Mouse (Mus musculus): Measurements from ENCODE around the gene Zfp91. TPM values are rescaled to one million over a fixed set of nuclear protein-coding genes. Genes with fewer than 3 reads are reported as not detected.
"Not testable (repeated sequence)": the region's sequence is repeated elsewhere in the genome, so short reads cannot be mapped to it uniquely, and the experiment has no call there.

The Zfp91 gene
- polyA plus RNA-seq, 1 experiment from 2014 or later = 11.5 TPM

DNA sequence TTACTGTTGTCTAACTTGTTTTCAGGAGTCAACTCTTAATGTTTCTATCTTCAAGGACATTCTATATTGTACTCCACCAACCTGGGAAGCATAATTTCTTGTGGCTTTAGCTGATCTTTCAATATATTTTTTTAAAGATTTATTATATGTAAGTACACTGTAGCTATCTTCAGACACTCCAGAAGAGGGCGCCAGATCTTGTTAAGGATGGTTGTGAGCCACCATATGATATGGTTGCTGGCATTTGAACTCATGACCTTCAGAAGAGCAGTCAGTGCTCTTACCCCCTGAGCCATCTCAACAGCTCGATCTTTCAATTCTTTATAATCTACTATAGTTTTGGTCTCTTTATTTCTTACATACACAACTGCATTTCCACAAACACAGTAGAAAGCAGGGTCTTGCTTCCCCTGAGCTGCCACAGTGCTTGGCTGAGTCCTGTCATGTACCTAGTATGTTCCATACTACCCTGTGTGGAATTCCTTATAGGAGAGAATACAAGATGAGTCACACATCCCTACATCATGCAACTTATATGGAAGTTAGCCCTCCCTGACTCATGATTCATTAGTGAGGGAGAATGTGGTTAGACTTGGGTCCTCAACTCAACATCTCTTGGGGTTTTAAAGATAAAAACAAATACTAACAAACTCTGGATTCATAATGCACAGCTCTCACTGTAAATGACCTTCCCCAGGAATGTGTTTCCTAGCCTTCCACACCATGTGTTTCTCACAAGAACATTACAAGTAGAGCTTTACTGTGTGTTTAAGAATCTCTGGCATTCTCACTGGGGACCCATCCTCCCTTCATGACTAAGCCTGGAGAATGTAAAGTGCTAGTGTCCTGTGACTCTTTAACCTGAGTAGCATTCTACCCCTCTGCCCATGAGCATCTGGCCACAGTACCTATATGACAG is 33.5 kb downstream of the Zfp91 start:
- H3K4me2 ChIP-seq (ENCODE audit: low read depth, low read length) = no peak overlapping the region
- H3K4me1 ChIP-seq (replicated peaks; ENCODE audit: control insufficient read depth, insufficient read depth, low read length) = no peaks in the 10 kb centered on the region
- no peak overlapping the region for H3K27ac ChIP-seq (ENCODE audit: low read length)
- 56% methylated on average over 2 of the region's 2 CpGs for WGBS
- H3K9ac ChIP-seq (ENCODE audit: low read length) = no peak overlapping the region
- H3K27me3 ChIP-seq (ENCODE audit: control insufficient read depth, insufficient read depth, low read depth, low read length) = no peaks in the 10 kb centered on the region
- no peak overlapping the region for H3K4me3 ChIP-seq (ENCODE audit: low read length)
- ATAC-seq (ENCODE audit: low read depth) = no peak
- H3K36me3 ChIP-seq (ENCODE audit: control insufficient read depth, insufficient read depth, low read length) = peaks cover 14% of the 10 kb centered on the region
- no peaks in the 10 kb centered on the region for H3K9me3 ChIP-seq (ENCODE audit: control insufficient read depth, low read length)

DNA sequence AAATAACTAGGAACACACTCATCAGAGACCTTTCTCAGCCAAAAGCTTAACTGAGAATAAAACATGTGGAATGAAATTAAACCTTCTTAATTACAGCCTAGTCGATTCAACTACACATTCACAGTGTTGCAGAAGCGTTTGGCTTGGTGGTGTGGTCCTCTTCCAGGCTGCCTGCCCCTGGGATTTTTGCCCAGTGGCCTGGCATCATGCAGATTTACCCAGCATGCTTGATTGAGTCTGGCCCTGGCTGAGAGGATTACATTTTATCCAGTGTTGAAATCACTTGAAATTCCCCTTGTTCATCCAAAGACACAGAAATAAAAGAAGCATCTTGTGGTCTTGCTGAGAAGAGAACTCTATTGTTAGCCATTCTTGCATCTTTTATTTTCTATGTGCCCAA is 36.3 kb downstream of the Zfp91 start:
- 76% methylated on average over 2 of the region's 2 CpGs for WGBS
- H3K27me3 ChIP-seq (ENCODE audit: control insufficient read depth, insufficient read depth, low read depth, low read length) = no peaks in the 10 kb centered on the region
- H3K27ac ChIP-seq (ENCODE audit: low read length) = no peak overlapping the region
- no peak overlapping the region for H3K4me3 ChIP-seq (ENCODE audit: low read length)
- H3K4me2 ChIP-seq (ENCODE audit: low read depth, low read length) = no peak overlapping the region
- H3K9ac ChIP-seq (ENCODE audit: low read length) = no peak overlapping the region
- H3K9me3 ChIP-seq (ENCODE audit: control insufficient read depth, low read length) = no peaks in the 10 kb centered on the region
- ATAC-seq (ENCODE audit: low read depth) = no peak
- no peaks in the 10 kb centered on the region for H3K4me1 ChIP-seq (replicated peaks; ENCODE audit: control insufficient read depth, insufficient read depth, low read length)
- H3K36me3 ChIP-seq (ENCODE audit: control insufficient read depth, insufficient read depth, low read length) = peaks cover 8% of the 10 kb centered on the region

DNA sequence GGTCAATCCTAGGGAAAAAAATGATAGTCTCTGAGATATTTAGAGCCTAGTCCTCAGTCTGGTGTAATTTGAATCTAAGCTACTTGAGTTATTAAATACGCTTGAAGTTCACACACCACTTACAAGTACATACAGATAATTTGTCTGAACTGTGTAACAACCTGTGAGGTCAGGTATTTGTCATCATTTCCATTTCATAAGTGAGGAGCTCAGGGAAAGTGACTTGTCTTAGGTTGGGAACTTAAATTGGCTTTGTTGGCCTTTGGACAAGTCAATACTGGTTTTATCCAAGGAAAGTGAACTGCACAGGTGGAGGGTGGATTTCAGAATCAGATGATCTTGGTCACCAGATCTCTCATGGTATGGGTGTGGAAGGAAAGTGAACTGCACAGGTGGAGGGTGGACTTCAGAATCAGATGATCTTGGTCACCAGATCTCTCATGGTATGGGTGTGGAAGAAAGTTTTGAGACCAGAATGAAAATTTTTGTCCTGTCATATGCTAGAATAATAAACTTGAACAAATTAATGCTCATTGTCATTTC is 36.9 kb downstream of the Zfp91 start:
- H3K27ac ChIP-seq (ENCODE audit: low read length) = no peak overlapping the region
- H3K4me3 ChIP-seq (ENCODE audit: low read length) = no peak overlapping the region
- H3K4me2 ChIP-seq (ENCODE audit: low read depth, low read length) = no peak overlapping the region
- peaks cover 3% of the 10 kb centered on the region for H3K36me3 ChIP-seq (ENCODE audit: control insufficient read depth, insufficient read depth, low read length)
- H3K27me3 ChIP-seq (ENCODE audit: control insufficient read depth, insufficient read depth, low read depth, low read length) = no peaks in the 10 kb centered on the region
- no peak overlapping the region for H3K9ac ChIP-seq (ENCODE audit: low read length)
- no peak for ATAC-seq (ENCODE audit: low read depth)
- no peaks in the 10 kb centered on the region for H3K4me1 ChIP-seq (replicated peaks; ENCODE audit: control insufficient read depth, insufficient read depth, low read length)
- 71% methylated on average over 1 of the region's 1 CpGs for WGBS
- no peaks in the 10 kb centered on the region for H3K9me3 ChIP-seq (ENCODE audit: control insufficient read depth, low read length)

DNA sequence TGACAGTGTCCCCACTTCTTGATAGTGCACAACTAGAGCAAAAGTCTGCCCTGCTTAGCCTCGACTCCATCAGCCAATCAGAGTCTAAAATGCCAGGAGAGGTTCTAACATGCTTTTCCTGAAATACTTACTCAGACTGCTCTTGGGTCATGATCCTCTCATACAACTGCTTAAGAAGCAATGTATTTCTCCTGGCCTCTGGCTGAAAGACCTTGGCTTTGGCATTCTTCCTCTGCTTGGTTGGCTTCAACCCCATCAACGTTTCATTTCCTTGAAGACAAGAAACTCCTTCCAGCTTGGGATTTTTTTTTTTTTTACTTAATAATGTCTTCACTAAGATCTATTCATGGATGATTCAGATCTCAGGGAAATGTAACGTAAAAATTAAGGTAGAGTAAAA is 39.6 kb downstream of the Zfp91 start:
- Histone ChIP-seq H3K4me1 (replicated peaks; ENCODE audit: control insufficient read depth, insufficient read depth, low read length) (no peaks in the 10 kb centered on the region), H3K4me2 (ENCODE audit: low read depth, low read length) (no peak overlapping the region), H3K4me3 (ENCODE audit: low read length) (no peak overlapping the region), H3K27me3 (ENCODE audit: control insufficient read depth, insufficient read depth, low read depth, low read length) (no peaks in the 10 kb centered on the region), H3K9ac (ENCODE audit: low read length) (no peak overlapping the region), H3K36me3 (ENCODE audit: control insufficient read depth, insufficient read depth, low read length) (no peaks in the 10 kb centered on the region), H3K9me3 (ENCODE audit: control insufficient read depth, low read length) (no peaks in the 10 kb centered on the region), H3K27ac (ENCODE audit: low read length) (no peak overlapping the region)
- no peak for ATAC-seq (ENCODE audit: low read depth)
- WGBS = 67% methylated on average over 3 of the region's 3 CpGs

DNA sequence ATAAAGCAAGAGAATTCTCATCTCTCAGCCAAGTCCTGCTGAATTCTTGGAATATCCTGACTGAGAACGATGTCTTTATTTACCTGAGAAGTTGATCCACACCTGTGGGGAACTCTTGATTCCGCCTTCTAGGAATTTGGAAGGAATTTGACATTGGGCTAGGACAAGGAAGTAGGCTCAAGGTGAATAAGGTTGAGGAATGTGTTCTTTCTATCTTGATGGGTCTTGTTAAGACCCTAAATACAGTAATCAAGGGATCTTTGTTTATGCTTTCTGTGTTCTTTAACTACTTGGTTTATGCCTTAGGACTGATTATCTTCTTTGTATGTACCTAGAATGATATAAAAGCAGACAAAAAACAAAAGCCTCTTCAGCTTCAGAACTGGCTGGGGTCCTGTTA is 64.0 kb downstream of the Zfp91 start:
- H3K9me3 ChIP-seq (ENCODE audit: control insufficient read depth, low read length) = no peaks in the 10 kb centered on the region
- 51% methylated on average over 2 of the region's 2 CpGs for WGBS

DNA sequence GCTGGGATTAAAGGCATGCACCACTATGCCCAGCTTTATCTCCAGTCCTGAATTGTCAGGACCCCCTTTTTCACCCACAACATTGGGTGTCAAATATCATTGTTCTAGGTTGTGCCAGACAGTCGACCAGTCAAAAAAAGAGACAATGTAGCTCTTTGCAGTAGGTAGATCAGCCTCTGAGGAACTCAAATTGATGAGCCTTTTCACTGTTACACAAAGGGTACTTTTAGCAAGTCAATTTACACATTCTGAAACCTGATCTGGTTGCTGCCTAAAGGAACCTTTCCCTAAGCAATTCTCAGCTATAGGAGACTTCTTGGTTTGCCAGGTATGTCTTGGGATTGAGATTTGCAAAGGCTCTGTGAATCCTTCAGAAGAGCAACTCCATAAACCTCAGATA is 64.9 kb downstream of the Zfp91 start:
- H3K9ac ChIP-seq (ENCODE audit: low read length) = no peak overlapping the region
- no peak for ATAC-seq (ENCODE audit: low read depth)
- H3K9me3 ChIP-seq (ENCODE audit: control insufficient read depth, low read length) = no peaks in the 10 kb centered on the region
- H3K4me2 ChIP-seq (ENCODE audit: low read depth, low read length) = no peak overlapping the region
- no peaks in the 10 kb centered on the region for H3K36me3 ChIP-seq (ENCODE audit: control insufficient read depth, insufficient read depth, low read length)
- no peak overlapping the region for H3K27ac ChIP-seq (ENCODE audit: low read length)
- no peaks in the 10 kb centered on the region for H3K4me1 ChIP-seq (replicated peaks; ENCODE audit: control insufficient read depth, insufficient read depth, low read length)
- 56% methylated on average over 1 of the region's 1 CpGs for WGBS
- H3K27me3 ChIP-seq (ENCODE audit: control insufficient read depth, insufficient read depth, low read depth, low read length) = no peaks in the 10 kb centered on the region
- no peak overlapping the region for H3K4me3 ChIP-seq (ENCODE audit: low read length)

More for the DNA sequence above, 64.0 kb downstream of the Zfp91 start:
- no peak overlapping the region for H3K27ac ChIP-seq (ENCODE audit: low read length)
- no peak overlapping the region for H3K9ac ChIP-seq (ENCODE audit: low read length)
- ATAC-seq (ENCODE audit: low read depth) = no peak
- no peaks in the 10 kb centered on the region for H3K36me3 ChIP-seq (ENCODE audit: control insufficient read depth, insufficient read depth, low read length)
- no peaks in the 10 kb centered on the region for H3K27me3 ChIP-seq (ENCODE audit: control insufficient read depth, insufficient read depth, low read depth, low read length)
- no peak overlapping the region for H3K4me2 ChIP-seq (ENCODE audit: low read depth, low read length)
- H3K4me3 ChIP-seq (ENCODE audit: low read length) = no peak overlapping the region
- no peaks in the 10 kb centered on the region for H3K4me1 ChIP-seq (replicated peaks; ENCODE audit: control insufficient read depth, insufficient read depth, low read length)

DNA sequence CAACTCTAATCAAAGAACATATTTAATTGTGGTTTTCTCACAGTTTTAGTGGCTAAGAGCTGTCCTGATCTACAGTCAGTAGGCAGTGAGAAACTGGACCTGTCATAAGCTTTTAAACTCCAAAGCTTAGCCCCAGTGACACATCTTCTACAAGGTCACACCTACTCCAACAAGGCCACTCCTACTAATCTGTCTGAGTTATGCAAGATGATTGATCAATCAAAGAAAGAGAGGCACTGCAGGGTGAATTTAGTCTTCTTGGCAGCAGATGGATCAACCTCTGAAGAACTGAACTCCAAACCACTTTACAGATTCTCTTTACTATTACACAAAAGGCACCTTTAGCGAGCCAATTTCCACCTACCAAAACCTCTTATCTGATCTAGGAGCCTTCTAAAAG is 70.1 kb downstream of the Zfp91 start:
- H3K4me2 ChIP-seq (ENCODE audit: low read depth, low read length) = no peak overlapping the region
- no peaks in the 10 kb centered on the region for H3K4me1 ChIP-seq (replicated peaks; ENCODE audit: control insufficient read depth, insufficient read depth, low read length)
- no peak overlapping the region for H3K4me3 ChIP-seq (ENCODE audit: low read length)
- no peak overlapping the region for H3K9ac ChIP-seq (ENCODE audit: low read length)
- H3K27ac ChIP-seq (ENCODE audit: low read length) = no peak overlapping the region
- ATAC-seq (ENCODE audit: low read depth) = no peak
- no peaks in the 10 kb centered on the region for H3K9me3 ChIP-seq (ENCODE audit: control insufficient read depth, low read length)
- no peaks in the 10 kb centered on the region for H3K36me3 ChIP-seq (ENCODE audit: control insufficient read depth, insufficient read depth, low read length)
- H3K27me3 ChIP-seq (ENCODE audit: control insufficient read depth, insufficient read depth, low read depth, low read length) = no peaks in the 10 kb centered on the region
- WGBS = 64% methylated on average over 1 of the region's 1 CpGs

DNA sequence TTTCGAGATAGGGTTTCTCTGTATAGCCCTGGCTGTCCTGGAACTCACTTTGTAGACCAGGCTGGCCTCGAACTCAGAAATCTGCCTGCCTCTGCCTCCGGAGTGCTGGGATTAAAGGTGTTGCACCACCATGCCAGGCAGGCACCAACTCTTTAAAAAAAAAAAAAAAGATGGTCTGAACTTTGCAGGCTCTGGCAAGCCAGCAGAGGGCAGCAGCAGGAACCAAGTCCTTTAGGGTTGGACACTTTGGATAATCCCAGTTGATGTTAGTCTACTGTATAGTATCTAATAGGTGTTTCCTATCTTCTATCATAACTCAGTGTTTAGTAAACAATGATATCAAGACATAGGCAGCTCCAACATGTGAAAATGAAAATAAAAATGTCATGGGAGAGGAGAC is 73.6 kb downstream of the Zfp91 start:
- Histone ChIP-seq H3K9me3 (ENCODE audit: control insufficient read depth, low read length) (no peaks in the 10 kb centered on the region), H3K27me3 (ENCODE audit: control insufficient read depth, insufficient read depth, low read depth, low read length) (no peaks in the 10 kb centered on the region), H3K4me2 (ENCODE audit: low read depth, low read length) (no peak overlapping the region), H3K4me1 (replicated peaks; ENCODE audit: control insufficient read depth, insufficient read depth, low read length) (no peaks in the 10 kb centered on the region), H3K9ac (ENCODE audit: low read length) (no peak overlapping the region), H3K4me3 (ENCODE audit: low read length) (no peak overlapping the region), H3K27ac (ENCODE audit: low read length) (no peak overlapping the region), H3K36me3 (ENCODE audit: control insufficient read depth, insufficient read depth, low read length) (no peaks in the 10 kb centered on the region)
- no peak for ATAC-seq (ENCODE audit: low read depth)
- WGBS = 60% methylated on average over 2 of the region's 3 CpGs

DNA sequence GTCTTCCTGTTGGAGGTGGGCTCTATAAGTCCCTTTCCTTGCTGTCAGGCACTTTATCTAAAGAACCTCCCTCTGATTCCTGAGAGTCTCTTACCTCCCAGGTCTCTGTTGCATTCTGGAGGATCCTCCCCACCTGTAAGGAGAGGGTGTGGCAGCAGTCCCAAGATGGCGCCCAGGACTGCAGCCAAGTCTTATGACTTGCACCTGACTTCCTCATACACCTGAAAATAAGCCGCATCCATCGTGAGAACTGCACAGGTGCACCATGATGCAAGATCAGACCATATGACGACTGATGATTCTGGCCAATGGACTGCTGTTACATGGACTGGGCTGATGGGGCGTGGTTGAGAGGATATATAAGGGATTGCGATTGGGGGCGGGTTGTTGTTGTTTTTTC is 74.3 kb downstream of the Zfp91 start:
- H3K36me3 ChIP-seq (ENCODE audit: control insufficient read depth, insufficient read depth, low read length); H3K4me1 ChIP-seq (replicated peaks; ENCODE audit: control insufficient read depth, insufficient read depth, low read length); H3K27ac ChIP-seq (ENCODE audit: low read length); H3K4me3 ChIP-seq (ENCODE audit: low read length); H3K4me2 ChIP-seq (ENCODE audit: low read depth, low read length); H3K9ac ChIP-seq (ENCODE audit: low read length); H3K27me3 ChIP-seq (ENCODE audit: control insufficient read depth, insufficient read depth, low read depth, low read length); ATAC-seq (ENCODE audit: low read depth); H3K9me3 ChIP-seq (ENCODE audit: control insufficient read depth, low read length): not testable (repeated sequence)
- WGBS = 90% methylated on average over 7 of the region's 7 CpGs

All from lung, embryonic 16.5 days (tissue).